Mouse (Mus musculus): ENCODE data around the gene Scn5a. TPM values are rescaled to one million over a fixed set of nuclear protein-coding genes. Genes with fewer than 3 reads are reported as not detected.
A peak's percentile ranks its signal among the peaks of the same experiment; 100 is the strongest.

The Scn5a gene
- total and polyA plus RNA-seq, 3 experiments: 101 to 173 (median 161) TPM

DNA sequence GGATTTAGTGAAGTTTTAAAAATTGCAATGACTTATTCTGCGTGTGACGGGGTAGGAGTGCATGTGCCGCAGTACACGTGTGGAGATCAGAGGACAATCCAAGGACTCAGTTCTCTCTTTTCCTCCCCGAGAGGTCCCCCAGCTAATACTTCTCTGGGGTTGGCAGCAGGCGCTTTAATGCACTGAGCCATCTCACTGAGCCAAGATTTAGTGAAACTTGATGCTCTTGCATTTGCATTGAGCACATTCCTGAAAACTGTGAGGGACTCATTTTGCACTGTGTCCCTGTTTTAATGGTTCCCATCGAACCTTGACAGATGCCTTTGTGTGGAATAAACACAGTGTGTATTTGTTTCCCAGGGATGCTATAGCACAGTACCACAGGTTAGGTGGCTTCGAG, 25.8 kb upstream of the Scn5a start:
- Histone ChIP-seq H3K27me3 (ENCODE audit: control insufficient read depth, insufficient read depth, low read length) (no peaks in the 10 kb centered on the region), H3K36me3 (ENCODE audit: control insufficient read depth, insufficient read depth, low read length) (no peaks in the 10 kb centered on the region), H3K27ac (no peak overlapping the region), H3K4me1 (ENCODE audit: control insufficient read depth, insufficient read depth, low read length) (no peaks in the 10 kb centered on the region), H3K79me2 (replicated peaks; ENCODE audit: control insufficient read depth, insufficient read depth, low read length) (no peaks in the 10 kb centered on the region), H3K9ac (ENCODE audit: low read depth, low read length) (no peak overlapping the region), H3K4me3 (no peak overlapping the region)
- no peak for DNase-seq
- intact Hi-C loops (cut with DNase I): no loop called here
- TF ChIP-seq EP300 (IDR thresholded peaks at IDR 0.05; ENCODE audit: insufficient read depth, low read depth, low read length): no peak
- no peak for TF ChIP-seq POLR2A (IDR thresholded peaks at IDR 0.05; ENCODE audit: insufficient read depth, low read depth, low read length)
- TF ChIP-seq CTCF (IDR thresholded peaks at IDR 0.05): no peak
- WGBS: 70% methylated on average over 8 of the region's 8 CpGs

DNA sequence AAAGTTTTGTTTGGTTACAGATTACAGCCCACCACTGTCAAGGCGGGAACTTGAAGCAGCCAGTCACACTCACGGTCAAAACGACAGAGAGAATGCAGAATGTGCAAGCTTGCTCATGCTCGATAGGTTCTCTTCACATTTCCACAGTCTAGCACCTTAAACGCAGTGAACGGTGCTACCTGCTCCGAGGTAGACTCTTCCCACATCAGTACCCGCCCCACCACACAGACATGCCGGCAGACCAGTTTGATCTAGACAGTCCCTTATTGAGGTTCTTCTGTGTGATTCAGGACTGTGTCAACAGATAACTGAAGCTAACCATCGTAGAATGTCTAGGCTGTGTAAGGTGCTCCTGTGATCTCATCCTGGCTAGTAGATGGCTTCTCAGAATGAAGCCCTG, 19.7 kb upstream of the Scn5a start:
- Histone ChIP-seq H3K79me2 (replicated peaks; ENCODE audit: control insufficient read depth, insufficient read depth, low read length) (no peaks in the 10 kb centered on the region), H3K27ac (no peak overlapping the region), H3K9ac (ENCODE audit: low read depth, low read length) (no peak overlapping the region), H3K4me3 (no peak overlapping the region), H3K4me1 (ENCODE audit: control insufficient read depth, insufficient read depth, low read length) (no peaks in the 10 kb centered on the region), H3K36me3 (ENCODE audit: control insufficient read depth, insufficient read depth, low read length) (no peaks in the 10 kb centered on the region), H3K27me3 (ENCODE audit: control insufficient read depth, insufficient read depth, low read length) (no peaks in the 10 kb centered on the region; the same call in 1 of the 2 replicates)
- DNase-seq: no peak
- intact Hi-C loops (cut with DNase I): no loop called here
- WGBS: 71% methylated on average over 10 of the region's 10 CpGs
- no peak for TF ChIP-seq CTCF (IDR thresholded peaks at IDR 0.05)
- TF ChIP-seq EP300 (IDR thresholded peaks at IDR 0.05; ENCODE audit: insufficient read depth, low read depth, low read length): no peak
- no peak for TF ChIP-seq POLR2A (IDR thresholded peaks at IDR 0.05; ENCODE audit: insufficient read depth, low read depth, low read length)

DNA sequence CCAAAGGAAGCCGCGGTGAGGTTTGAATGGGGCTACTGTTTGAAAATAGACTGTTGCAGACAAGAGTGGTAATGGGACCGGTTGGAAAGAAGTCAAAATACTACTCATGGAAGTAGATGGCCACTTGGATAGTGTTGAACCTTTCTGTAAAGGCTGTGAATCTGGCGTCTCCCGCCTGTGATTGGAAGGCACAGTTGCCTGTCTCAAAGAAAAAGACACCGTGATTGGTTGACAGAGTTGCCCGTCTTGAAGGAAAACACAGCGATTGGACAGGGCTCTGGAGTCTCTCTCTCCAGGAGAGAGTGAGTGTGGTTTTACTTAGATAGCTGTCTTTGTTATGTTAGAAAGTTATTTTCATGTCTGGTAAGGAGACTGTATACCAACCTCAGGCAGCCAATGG, 18.5 kb upstream of the Scn5a start:
- DNase-seq: no peak
- Histone ChIP-seq H3K9ac (ENCODE audit: low read depth, low read length) (no peak overlapping the region), H3K27ac (no peak overlapping the region), H3K36me3 (ENCODE audit: control insufficient read depth, insufficient read depth, low read length) (no peaks in the 10 kb centered on the region), H3K79me2 (replicated peaks; ENCODE audit: control insufficient read depth, insufficient read depth, low read length) (no peaks in the 10 kb centered on the region), H3K4me1 (ENCODE audit: control insufficient read depth, insufficient read depth, low read length) (no peaks in the 10 kb centered on the region), H3K4me3 (no peak overlapping the region), H3K27me3 (ENCODE audit: control insufficient read depth, insufficient read depth, low read length) (no peaks in the 10 kb centered on the region; the same call in 1 of the 2 replicates)
- 73% methylated on average over 8 of the region's 8 CpGs for WGBS
- intact Hi-C loops (cut with DNase I): no loop called here
- TF ChIP-seq CTCF (IDR thresholded peaks at IDR 0.05) (no peak), POLR2A (IDR thresholded peaks at IDR 0.05; ENCODE audit: insufficient read depth, low read depth, low read length) (no peak), EP300 (IDR thresholded peaks at IDR 0.05; ENCODE audit: insufficient read depth, low read depth, low read length) (no peak)

DNA sequence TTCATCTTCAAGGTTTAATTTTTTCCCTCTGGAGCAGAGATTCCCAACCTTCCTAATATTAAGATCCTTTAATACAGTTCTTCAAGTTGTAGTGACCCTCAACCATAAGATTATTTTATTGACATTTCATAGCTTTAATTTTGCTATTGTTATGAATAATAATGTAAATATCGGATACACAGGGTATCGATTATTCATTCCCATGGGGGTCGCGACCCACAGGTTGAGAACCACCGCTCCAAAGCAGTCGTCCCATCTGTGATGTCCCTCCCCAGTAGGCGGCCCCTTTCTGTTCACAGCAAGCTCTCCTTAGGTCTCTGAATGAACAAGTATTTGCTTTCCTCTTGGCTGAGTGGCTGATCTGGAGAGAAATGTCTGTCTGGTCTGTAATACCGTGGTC, 10.8 kb upstream of the Scn5a start:
- no peak overlapping the region for H3K9ac ChIP-seq (ENCODE audit: low read depth, low read length)
- 90% methylated on average over 8 of the region's 8 CpGs for WGBS
- no peak overlapping the region for H3K27ac ChIP-seq
- TF ChIP-seq POLR2A (IDR thresholded peaks at IDR 0.05; ENCODE audit: insufficient read depth, low read depth, low read length) (no peak), CTCF (IDR thresholded peaks at IDR 0.05) (no peak), EP300 (IDR thresholded peaks at IDR 0.05; ENCODE audit: insufficient read depth, low read depth, low read length) (no peak)
- H3K4me1 ChIP-seq (ENCODE audit: control insufficient read depth, insufficient read depth, low read length): no peaks in the 10 kb centered on the region
- no peaks in the 10 kb centered on the region for H3K27me3 ChIP-seq (ENCODE audit: control insufficient read depth, insufficient read depth, low read length)
- H3K79me2 ChIP-seq (replicated peaks; ENCODE audit: control insufficient read depth, insufficient read depth, low read length): no peaks in the 10 kb centered on the region
- intact Hi-C loops (cut with DNase I): no loop called here
- no peak for DNase-seq
- H3K36me3 ChIP-seq (ENCODE audit: control insufficient read depth, insufficient read depth, low read length): no peaks in the 10 kb centered on the region
- no peak overlapping the region for H3K4me3 ChIP-seq

DNA sequence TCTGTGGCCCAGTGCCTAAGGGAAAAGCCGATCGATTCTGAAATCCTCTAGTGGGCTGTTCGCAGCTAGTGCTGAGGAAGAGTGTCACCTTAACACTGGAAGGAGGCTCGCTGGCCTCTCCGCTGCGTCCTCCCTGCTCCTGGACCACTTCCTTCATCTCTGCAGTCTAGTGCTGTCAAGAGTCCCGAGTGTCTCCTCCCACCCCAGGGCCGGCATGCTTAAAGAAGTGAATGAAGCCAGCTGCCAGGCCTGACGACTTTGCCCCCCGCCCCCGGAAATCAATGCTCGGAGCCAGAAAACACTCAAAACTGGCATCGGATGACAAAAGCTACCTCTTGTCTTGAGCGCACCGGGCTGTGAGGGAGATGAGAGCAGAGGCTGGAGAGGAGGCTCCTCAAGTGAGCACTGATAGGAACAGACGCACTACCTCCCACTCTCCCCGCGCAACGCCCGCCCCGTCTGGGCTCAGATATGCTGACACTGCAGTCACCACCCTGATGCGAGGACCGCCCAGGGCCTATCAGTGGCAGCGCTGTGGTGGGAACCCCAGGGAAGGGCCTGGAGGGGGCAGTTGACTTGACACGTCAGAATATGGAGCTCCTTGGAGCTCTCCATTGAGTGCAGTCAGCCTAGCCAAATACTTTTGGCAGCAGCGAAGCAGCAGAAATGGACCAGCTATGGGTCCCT, 10.1 kb upstream of the Scn5a start:
- H3K4me1 ChIP-seq (ENCODE audit: control insufficient read depth, insufficient read depth, low read length): no peaks in the 10 kb centered on the region
- no peaks in the 10 kb centered on the region for H3K27me3 ChIP-seq (ENCODE audit: control insufficient read depth, insufficient read depth, low read length)
- TF ChIP-seq EP300 (IDR thresholded peaks at IDR 0.05; ENCODE audit: insufficient read depth, low read depth, low read length) (no peak), POLR2A (IDR thresholded peaks at IDR 0.05; ENCODE audit: insufficient read depth, low read depth, low read length) (no peak), CTCF (IDR thresholded peaks at IDR 0.05) (no peak)
- no peaks in the 10 kb centered on the region for H3K36me3 ChIP-seq (ENCODE audit: control insufficient read depth, insufficient read depth, low read length)
- WGBS: 22% methylated on average over 26 of the region's 26 CpGs
- H3K27ac ChIP-seq: no peak overlapping the region
- intact Hi-C loops (cut with DNase I): no loop called here
- DNase-seq: no peak
- H3K4me3 ChIP-seq: no peak overlapping the region
- H3K79me2 ChIP-seq (replicated peaks; ENCODE audit: control insufficient read depth, insufficient read depth, low read length): no peaks in the 10 kb centered on the region
- H3K9ac ChIP-seq (ENCODE audit: low read depth, low read length): no peak overlapping the region

DNA sequence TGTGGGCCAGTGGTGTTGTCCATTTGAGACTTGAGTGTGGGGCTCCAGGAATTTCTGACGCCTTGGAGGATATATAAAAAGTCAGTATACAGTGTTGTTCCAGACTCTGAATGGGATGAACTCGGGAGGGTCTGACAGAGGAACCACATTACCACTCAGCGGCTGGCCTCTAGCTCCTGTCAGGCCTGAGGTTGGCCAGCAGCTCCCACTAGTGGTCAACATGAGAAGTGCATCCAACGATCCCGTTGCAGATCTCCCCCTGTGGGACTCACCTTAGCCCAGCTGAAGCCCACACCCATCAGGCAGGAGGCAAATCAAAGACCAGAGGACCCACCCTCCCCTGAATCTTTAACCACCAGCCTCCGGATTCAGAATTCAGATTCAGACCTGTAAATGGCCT, 1.9 kb upstream of the Scn5a start:
- peaks cover 6% of the 10 kb centered on the region; the same call in 1 of the 2 replicates for H3K27me3 ChIP-seq (ENCODE audit: control insufficient read depth, insufficient read depth, low read length)

More for the DNA sequence above, 1.9 kb upstream of the Scn5a start:
- DNase-seq: peak; percentile 62 to 80
- TF ChIP-seq CTCF (IDR thresholded peaks at IDR 0.05) (no peak), POLR2A (IDR thresholded peaks at IDR 0.05; ENCODE audit: insufficient read depth, low read depth, low read length) (no peak), EP300 (IDR thresholded peaks at IDR 0.05; ENCODE audit: insufficient read depth, low read depth, low read length) (peak; percentile 87; the same call in 1 of the 2 replicates)
- no peak overlapping the region for H3K4me3 ChIP-seq
- H3K36me3 ChIP-seq (ENCODE audit: control insufficient read depth, insufficient read depth, low read length): no peaks in the 10 kb centered on the region
- H3K4me1 ChIP-seq (ENCODE audit: control insufficient read depth, insufficient read depth, low read length): 0 out of 2 replicates have a peak, but pooled peaks cover 2% of the 10 kb centered on the region
- intact Hi-C loops (cut with DNase I): loop anchor here (1.0 kb wide), 1 partner anchor 120 kb away; no protein-coding TSS in a partner anchor
- H3K79me2 ChIP-seq (replicated peaks; ENCODE audit: control insufficient read depth, insufficient read depth, low read length): no peaks in the 10 kb centered on the region
- H3K9ac ChIP-seq (ENCODE audit: low read depth, low read length): no peak overlapping the region
- no peak overlapping the region for H3K27ac ChIP-seq
- 1% methylated on average over 6 of the region's 6 CpGs for WGBS
